Mouse (Mus musculus): ENCODE measurements around the gene Ltb. TPM values are rescaled to one million over a fixed set of nuclear protein-coding genes. Genes with fewer than 3 reads are reported as not detected.

Gene Ltb
- polyA plus RNA-seq, 1 experiment from 2014 or later: 0.24 TPM

- Histone ChIP-seq H3K4me2 (ENCODE audit: low read length) (no peak overlapping the region), H3K27me3 (replicated peaks; ENCODE audit: control insufficient read depth, insufficient read depth, low read length) (no peaks in the 10 kb centered on the region), H3K27ac (ENCODE audit: low read length) (no peak overlapping the region), H3K4me1 (replicated peaks; ENCODE audit: control insufficient read depth, insufficient read depth, low read length) (no peaks in the 10 kb centered on the region), H3K36me3 (ENCODE audit: control insufficient read depth, insufficient read depth) (no peaks in the 10 kb centered on the region), H3K4me3 (replicated peaks; ENCODE audit: low read length) (no peak overlapping the region), H3K9ac (replicated peaks; ENCODE audit: low read depth, low read length) (no peak overlapping the region), H3K9me3 (ENCODE audit: control insufficient read depth, low read length) (no peaks in the 10 kb centered on the region)
- no peak for ATAC-seq
- 73% methylated on average over 8 of the region's 8 CpGs for WGBS
These were observed 19.9 kb upstream of the Ltb start for GRCm38 (mm10) chr17:35174201-35174977.

- no peak overlapping the region for H3K9ac ChIP-seq (replicated peaks; ENCODE audit: low read depth, low read length)
These were observed 18.9 kb upstream of the Ltb start for GRCm38 (mm10) chr17:35175382-35175781.

GRCm38 (mm10) chr17:35175968-35176367, 18.3 kb upstream of the Ltb start, which contains the start of gene Aif1:
TSS of gene Aif1 (minus strand) at chr17:35176068.
- no peak for ATAC-seq
- H3K36me3 ChIP-seq (ENCODE audit: control insufficient read depth, insufficient read depth): no peaks in the 10 kb centered on the region

More at GRCm38 (mm10) chr17:35175382-35175781, 18.9 kb upstream of the Ltb start:
- no peaks in the 10 kb centered on the region for H3K9me3 ChIP-seq (ENCODE audit: control insufficient read depth, low read length)
- WGBS: 76% methylated on average over 6 of the region's 6 CpGs
- H3K4me1 ChIP-seq (replicated peaks; ENCODE audit: control insufficient read depth, insufficient read depth, low read length): no peaks in the 10 kb centered on the region
- H3K27me3 ChIP-seq (replicated peaks; ENCODE audit: control insufficient read depth, insufficient read depth, low read length): no peaks in the 10 kb centered on the region
- H3K4me2 ChIP-seq (ENCODE audit: low read length): no peak overlapping the region
- H3K36me3 ChIP-seq (ENCODE audit: control insufficient read depth, insufficient read depth): no peaks in the 10 kb centered on the region
- ATAC-seq: no peak
- no peak overlapping the region for H3K27ac ChIP-seq (ENCODE audit: low read length)
- no peak overlapping the region for H3K4me3 ChIP-seq (replicated peaks; ENCODE audit: low read length)

GRCm38 (mm10) chr17:35178528-35178927, 15.7 kb upstream of the Ltb start:
- 10% methylated on average over 5 of the region's 5 CpGs for WGBS
- Histone ChIP-seq H3K4me2 (ENCODE audit: low read length) (no peak overlapping the region), H3K4me3 (replicated peaks; ENCODE audit: low read length) (no peak overlapping the region), H3K27me3 (replicated peaks; ENCODE audit: control insufficient read depth, insufficient read depth, low read length) (no peaks in the 10 kb centered on the region), H3K9me3 (ENCODE audit: control insufficient read depth, low read length) (no peaks in the 10 kb centered on the region), H3K9ac (replicated peaks; ENCODE audit: low read depth, low read length) (no peak overlapping the region), H3K36me3 (ENCODE audit: control insufficient read depth, insufficient read depth) (no peaks in the 10 kb centered on the region), H3K27ac (ENCODE audit: low read length) (no peak overlapping the region), H3K4me1 (replicated peaks; ENCODE audit: control insufficient read depth, insufficient read depth, low read length) (no peaks in the 10 kb centered on the region)
- ATAC-seq: 0 out of 2 replicates have a peak, but pooled peaks have one; percentile 49

More at GRCm38 (mm10) chr17:35175968-35176367, 18.3 kb upstream of the Ltb start, which contains the start of gene Aif1:
- no peak within 1 kb of the TSS for H3K9ac ChIP-seq (replicated peaks; ENCODE audit: low read depth, low read length)
- no peak within 1 kb of the TSS for H3K4me3 ChIP-seq (replicated peaks; ENCODE audit: low read length)
- H3K27me3 ChIP-seq (replicated peaks; ENCODE audit: control insufficient read depth, insufficient read depth, low read length): no peaks in the 10 kb centered on the region
- H3K9me3 ChIP-seq (ENCODE audit: control insufficient read depth, low read length): no peaks in the 10 kb centered on the region
- H3K27ac ChIP-seq (ENCODE audit: low read length): no peak within 1 kb of the TSS
- H3K4me1 ChIP-seq (replicated peaks; ENCODE audit: control insufficient read depth, insufficient read depth, low read length): no peaks in the 10 kb centered on the region
- 43% methylated on average over 2 of the region's 2 CpGs for WGBS
- H3K4me2 ChIP-seq (ENCODE audit: low read length): no peak within 1 kb of the TSS

- H3K4me2 ChIP-seq (ENCODE audit: low read length): no peak overlapping the region
- H3K9ac ChIP-seq (replicated peaks; ENCODE audit: low read depth, low read length): no peak overlapping the region
- no peak overlapping the region for H3K27ac ChIP-seq (ENCODE audit: low read length)
- H3K36me3 ChIP-seq (ENCODE audit: control insufficient read depth, insufficient read depth): no peaks in the 10 kb centered on the region
- H3K27me3 ChIP-seq (replicated peaks; ENCODE audit: control insufficient read depth, insufficient read depth, low read length): no peaks in the 10 kb centered on the region
- H3K4me1 ChIP-seq (replicated peaks; ENCODE audit: control insufficient read depth, insufficient read depth, low read length): no peaks in the 10 kb centered on the region
- no peak for ATAC-seq
- 91% methylated on average over 5 of the region's 5 CpGs for WGBS
- no peak overlapping the region for H3K4me3 ChIP-seq (replicated peaks; ENCODE audit: low read length)
- no peaks in the 10 kb centered on the region for H3K9me3 ChIP-seq (ENCODE audit: control insufficient read depth, low read length)
These were observed 14.1 kb upstream of the Ltb start for GRCm38 (mm10) chr17:35180093-35180492.

GRCm38 (mm10) chr17:35185639-35186611, 8.3 kb upstream of the Ltb start:
- H3K4me3 ChIP-seq (replicated peaks; ENCODE audit: low read length): peak overlapping the region; percentile 42
- peaks cover 9% of the 10 kb centered on the region for H3K4me1 ChIP-seq (replicated peaks; ENCODE audit: control insufficient read depth, insufficient read depth, low read length)
- 2% methylated on average over 18 of the region's 18 CpGs for WGBS
- H3K9ac ChIP-seq (replicated peaks; ENCODE audit: low read depth, low read length): peak overlapping the region; percentile 48
- H3K27me3 ChIP-seq (replicated peaks; ENCODE audit: control insufficient read depth, insufficient read depth, low read length): no peaks in the 10 kb centered on the region
- ATAC-seq: peak; percentile 69
- no peaks in the 10 kb centered on the region for H3K36me3 ChIP-seq (ENCODE audit: control insufficient read depth, insufficient read depth)
- peak overlapping the region; percentile 60 for H3K4me2 ChIP-seq (ENCODE audit: low read length)
- peak overlapping the region; percentile 81 for H3K27ac ChIP-seq (ENCODE audit: low read length)
- no peaks in the 10 kb centered on the region for H3K9me3 ChIP-seq (ENCODE audit: control insufficient read depth, low read length)

GRCm38 (mm10) chr17:35186681-35187080, 7.6 kb upstream of the Ltb start:
- H3K36me3 ChIP-seq (ENCODE audit: control insufficient read depth, insufficient read depth): no peaks in the 10 kb centered on the region
- peak; percentile 38; the same call in 1 of the 2 replicates for ATAC-seq
- no peaks in the 10 kb centered on the region for H3K27me3 ChIP-seq (replicated peaks; ENCODE audit: control insufficient read depth, insufficient read depth, low read length)
- 3% methylated on average over 4 of the region's 4 CpGs for WGBS
- peaks cover 9% of the 10 kb centered on the region for H3K4me1 ChIP-seq (replicated peaks; ENCODE audit: control insufficient read depth, insufficient read depth, low read length)
- peak overlapping the region; percentile 42 for H3K4me3 ChIP-seq (replicated peaks; ENCODE audit: low read length)
- H3K4me2 ChIP-seq (ENCODE audit: low read length): peak overlapping the region; percentile 60
- peak overlapping the region; percentile 44 for H3K9ac ChIP-seq (replicated peaks; ENCODE audit: low read depth, low read length)
- H3K27ac ChIP-seq (ENCODE audit: low read length): peak overlapping the region; percentile 81
- no peaks in the 10 kb centered on the region for H3K9me3 ChIP-seq (ENCODE audit: control insufficient read depth, low read length)

GRCm38 (mm10) chr17:35187345-35187744, 6.9 kb upstream of the Ltb start:
- Histone ChIP-seq H3K4me2 (ENCODE audit: low read length) (no peak overlapping the region), H3K4me1 (replicated peaks; ENCODE audit: control insufficient read depth, insufficient read depth, low read length) (peaks cover 9% of the 10 kb centered on the region), H3K27me3 (replicated peaks; ENCODE audit: control insufficient read depth, insufficient read depth, low read length) (no peaks in the 10 kb centered on the region), H3K4me3 (replicated peaks; ENCODE audit: low read length) (no peak overlapping the region), H3K9ac (replicated peaks; ENCODE audit: low read depth, low read length) (no peak overlapping the region), H3K27ac (ENCODE audit: low read length) (no peak overlapping the region), H3K36me3 (ENCODE audit: control insufficient read depth, insufficient read depth) (no peaks in the 10 kb centered on the region), H3K9me3 (ENCODE audit: control insufficient read depth, low read length) (no peaks in the 10 kb centered on the region)
- no peak for ATAC-seq
- 73% methylated on average over 4 of the region's 4 CpGs for WGBS

Data from forebrain, embryonic 16.5 days (tissue).